Mouse (Mus musculus): ENCODE measurements at regions not wholly inside any gene's neighbourhood (a gene's known extent, or its start where the extent isn't known, plus 50 kb on each side); places are given as distances from the start of the nearest gene placed in this dataset.

GRCm38 (mm10) chr1:194334752-194335719 lies 283.0 kb upstream of the Plxna2 start:
- no peak for DNase-seq (ENCODE audit: low spot score)

DNA sequence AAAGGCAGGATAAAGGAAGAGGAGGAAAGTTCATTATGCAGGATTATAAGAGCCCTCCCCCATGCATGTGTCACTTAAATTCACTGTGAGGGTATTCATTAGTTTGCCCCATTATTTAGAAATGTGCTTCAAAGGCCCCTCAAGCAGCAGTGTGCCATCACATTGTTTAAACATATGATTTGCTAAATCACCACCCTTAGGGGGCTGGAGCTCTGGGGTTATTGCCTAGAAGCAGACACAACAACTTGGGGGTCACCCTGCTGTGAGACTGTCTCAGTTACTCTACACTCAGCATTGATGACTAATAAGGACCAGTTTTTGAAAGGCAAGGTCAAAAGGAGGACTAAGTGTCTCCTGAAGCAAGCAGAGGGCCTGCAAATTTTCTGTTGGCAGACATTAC lies 285.4 kb upstream of the Plxna2 start:
- peak; percentile 31 for DNase-seq (ENCODE audit: low spot score)

GRCm38 (mm10) chr1:194330471-194330870 lies 287.5 kb upstream of the Plxna2 start:
- DNase-seq (ENCODE audit: low spot score), result no peak

DNA sequence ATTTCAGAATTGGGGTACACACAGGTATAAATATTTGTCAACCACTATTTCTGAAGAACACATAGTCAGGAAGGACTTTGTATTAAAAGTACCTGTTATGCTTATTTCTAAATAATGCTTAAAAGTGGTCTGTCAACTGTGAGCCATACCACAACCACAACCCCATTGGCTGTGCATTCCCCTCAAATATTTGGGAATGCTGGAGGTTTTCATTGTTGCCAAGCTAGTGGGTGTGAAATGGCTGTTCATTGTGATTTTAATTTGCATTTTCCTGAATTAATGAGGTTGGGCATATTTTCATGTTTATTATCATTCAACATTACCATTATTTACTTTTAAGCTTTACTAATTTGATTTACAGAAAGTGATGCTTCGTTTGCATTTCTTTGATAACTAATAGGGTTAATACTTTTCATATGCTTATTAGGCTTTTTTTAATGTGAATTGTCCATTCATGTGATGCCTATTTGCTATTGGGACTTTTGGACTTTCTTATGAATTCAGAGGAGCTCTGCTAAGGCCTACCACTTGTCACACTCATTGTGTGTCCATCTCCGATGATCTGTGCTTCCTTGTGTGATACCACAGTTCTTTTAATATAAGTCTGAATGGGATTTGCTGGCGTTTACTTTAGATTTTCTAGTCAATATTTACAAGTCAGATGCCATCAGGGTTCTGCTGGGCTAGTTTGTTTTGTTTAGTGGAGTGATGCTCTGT lies 297.5 kb upstream of the Plxna2 start:
- DNase-seq (ENCODE audit: low spot score), result no peak

DNA sequence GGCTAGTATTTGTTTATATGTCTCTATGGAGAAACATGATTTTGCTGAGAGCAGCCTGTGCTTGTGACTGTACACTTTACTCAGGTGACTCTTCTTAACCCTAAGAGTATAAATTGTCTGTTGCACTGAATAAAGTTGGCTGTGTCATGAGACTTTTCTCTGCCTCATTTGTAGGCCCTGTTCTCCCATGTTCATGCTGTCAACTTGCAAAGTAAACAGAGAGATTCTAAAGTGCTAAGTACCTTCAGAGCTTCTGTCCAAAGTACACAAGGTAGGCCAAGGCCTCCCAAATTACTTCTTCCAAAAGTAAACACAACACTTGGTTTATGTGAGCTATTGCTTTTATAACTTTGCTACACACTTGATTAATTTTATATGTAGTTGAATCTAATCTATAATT lies 299.7 kb upstream of the Plxna2 start:
- DNase-seq (ENCODE audit: low spot score), result no peak

DNA sequence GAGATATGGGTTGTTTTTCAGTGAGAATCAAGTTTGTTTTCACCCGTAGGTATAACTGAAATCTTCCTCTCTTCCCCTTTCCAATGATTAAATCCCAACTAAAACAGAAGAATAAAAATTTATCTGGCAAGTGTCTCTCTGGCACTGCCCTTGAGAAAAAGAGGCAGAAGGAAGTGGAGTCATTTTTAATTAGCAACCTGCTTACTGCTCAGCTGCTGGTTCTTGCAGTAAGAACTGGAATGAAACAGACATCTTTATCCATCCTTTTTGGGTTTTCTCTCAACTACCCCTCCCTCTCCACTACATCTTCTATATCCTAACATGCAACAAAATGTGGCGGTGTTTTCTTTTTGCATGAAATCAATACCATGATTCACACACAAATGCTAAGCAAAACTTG lies 302.4 kb upstream of the Plxna2 start:
- no peak for DNase-seq (ENCODE audit: low spot score)

DNA sequence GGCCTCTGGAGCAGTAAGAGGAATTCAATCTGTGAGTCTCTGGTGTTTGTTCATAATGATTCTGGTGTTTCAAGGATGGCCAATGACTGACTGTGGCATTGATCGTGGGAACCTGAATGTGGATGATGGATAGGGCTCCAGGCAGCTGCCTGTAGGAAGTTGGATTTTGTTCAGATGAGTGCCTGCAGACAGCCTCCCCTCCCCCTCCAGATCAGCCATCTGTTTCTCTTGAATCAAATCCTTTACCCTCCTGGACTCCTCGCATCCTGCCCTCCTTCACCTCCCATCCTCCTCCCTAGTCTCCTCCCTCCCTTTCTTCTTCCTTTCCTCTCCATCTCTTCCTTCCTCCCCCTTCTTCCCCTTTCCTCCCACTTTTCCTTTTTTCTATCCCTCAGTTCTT lies 307.6 kb upstream of the Plxna2 start:
- DNase-seq (ENCODE audit: low spot score), result peak; percentile 65

- no peak for DNase-seq (ENCODE audit: low spot score)
These were observed 309.4 kb upstream of the Plxna2 start for GRCm38 (mm10) chr1:194308648-194309047.

DNA sequence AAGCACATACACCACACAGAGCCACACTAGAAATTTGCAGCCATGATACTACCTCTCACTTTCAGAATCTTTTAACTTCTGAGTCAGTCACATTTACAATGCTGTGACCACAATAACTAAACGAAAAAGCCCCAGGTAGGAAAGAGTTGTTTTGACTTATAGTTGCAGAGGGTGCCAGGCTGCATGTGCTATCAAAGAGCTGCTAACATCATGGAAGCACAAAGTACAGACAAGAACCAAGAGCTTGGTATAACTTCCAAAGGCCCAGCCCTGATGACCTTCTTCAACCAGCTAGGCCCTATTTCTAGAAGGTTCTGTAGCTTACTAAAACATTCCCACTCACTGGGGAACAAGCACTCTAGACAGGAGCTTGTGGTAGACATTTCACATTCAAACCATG lies 314.1 kb upstream of the Plxna2 start:
- no peak for DNase-seq (ENCODE audit: low spot score)

DNA sequence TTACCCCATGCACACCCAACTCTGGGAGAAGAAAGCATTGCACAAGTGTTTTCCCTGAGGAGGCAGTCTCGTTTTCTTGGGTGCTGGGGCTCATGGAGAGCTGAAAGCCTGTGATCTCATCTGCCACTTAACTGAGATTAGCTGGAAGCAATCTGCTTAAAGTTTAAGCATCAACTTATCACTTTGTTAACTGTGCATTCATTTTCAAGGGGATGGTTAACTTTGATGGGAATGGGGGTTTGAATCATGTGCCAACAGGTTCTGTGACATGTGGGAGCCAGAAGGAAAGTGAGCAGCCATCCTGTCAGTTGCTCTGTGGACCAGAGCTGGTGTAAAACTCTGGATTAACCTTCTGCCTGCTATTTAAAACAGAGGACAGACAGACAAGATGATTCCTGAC lies 315.2 kb upstream of the Plxna2 start:
- DNase-seq (ENCODE audit: low spot score), result no peak

DNA sequence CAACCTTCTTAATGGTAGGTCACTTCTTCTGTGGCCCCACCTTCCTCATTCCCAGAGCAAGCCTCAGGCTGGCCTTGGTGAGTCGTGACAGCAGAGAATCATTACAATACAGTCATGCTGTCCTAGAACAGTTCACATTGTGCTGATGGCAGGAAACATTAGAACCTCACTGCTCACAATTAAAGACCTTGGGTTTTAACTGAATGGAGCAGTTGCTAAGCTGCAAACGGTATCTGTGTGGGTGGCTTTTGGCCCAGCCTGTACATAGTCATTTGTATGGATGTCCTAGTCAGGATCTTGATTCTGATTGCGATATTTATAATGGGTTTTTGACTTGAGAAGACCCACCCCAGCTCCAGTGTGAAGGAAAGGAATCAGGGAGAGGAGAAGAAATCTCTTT lies 336.1 kb upstream of the Plxna2 start:
- no peak for DNase-seq (ENCODE audit: low spot score)

GRCm38 (mm10) chr1:194268028-194268427 lies 350.0 kb upstream of the Plxna2 start:
- no peak for DNase-seq (ENCODE audit: low spot score)

- peak; percentile 6 for DNase-seq (ENCODE audit: low spot score)
These were observed 355.6 kb upstream of the Plxna2 start for GRCm38 (mm10) chr1:194262374-194262773.

GRCm38 (mm10) chr1:194259957-194260356 lies 358.1 kb upstream of the Plxna2 start:
- DNase-seq (ENCODE audit: low spot score), result no peak

DNA sequence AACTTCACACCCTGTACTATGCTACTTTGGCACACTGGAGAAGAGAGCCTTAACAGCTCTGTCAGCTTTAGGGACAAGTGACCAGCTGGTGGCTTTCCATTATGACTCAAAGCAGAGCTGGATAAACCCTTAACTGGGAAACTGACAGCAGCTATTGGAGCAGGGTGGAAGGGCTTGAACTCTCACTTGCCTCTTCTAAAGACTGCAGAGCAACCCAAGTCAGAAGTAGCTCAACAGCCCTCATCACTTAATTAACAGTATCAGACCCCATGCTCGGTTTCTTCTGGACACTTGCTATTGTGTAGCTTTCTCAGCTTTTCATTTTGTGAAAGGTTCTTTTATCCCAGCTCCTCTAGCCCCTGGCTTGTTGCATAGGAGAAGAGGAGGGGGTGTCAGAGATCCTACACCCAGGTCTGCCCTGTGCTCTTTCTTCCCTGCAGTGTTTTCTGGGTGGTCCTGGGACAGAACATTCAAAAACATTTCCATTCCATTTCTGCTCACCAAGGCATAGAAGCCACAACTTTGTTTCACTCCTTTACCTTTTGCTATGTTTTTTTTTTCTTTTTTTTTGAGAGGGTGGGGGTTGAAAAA lies 373.1 kb upstream of the Plxna2 start:
- peak; percentile 50 for DNase-seq (ENCODE audit: low spot score)

- no peak for DNase-seq (ENCODE audit: low spot score)
These were observed 376.9 kb upstream of the Plxna2 start for GRCm38 (mm10) chr1:194241111-194241510.

GRCm38 (mm10) chr1:194231206-194231605 lies 386.8 kb upstream of the Plxna2 start:
- DNase-seq (ENCODE audit: low spot score), result no peak

GRCm38 (mm10) chr1:194226550-194227160 lies 391.4 kb upstream of the Plxna2 start:
- peak; percentile 53 for DNase-seq (ENCODE audit: low spot score)

DNA sequence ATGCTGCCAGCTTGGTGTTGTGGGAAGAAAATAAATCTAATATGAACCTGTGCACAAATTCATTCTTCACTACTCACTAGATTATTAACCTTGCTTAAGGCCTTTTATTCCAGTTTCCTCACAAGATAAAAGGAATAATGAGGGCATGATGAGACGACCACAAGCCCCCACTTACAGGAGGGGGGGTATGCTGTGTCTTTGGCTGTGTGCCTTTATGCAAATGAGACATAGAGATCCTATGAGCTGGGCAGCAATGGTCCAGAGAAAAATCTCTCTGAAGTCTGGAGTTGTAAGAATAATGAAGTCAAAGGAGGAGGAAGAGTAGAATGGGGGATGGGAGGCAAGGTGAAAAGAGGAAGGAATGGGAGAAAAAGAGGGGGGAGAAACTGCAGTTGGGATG lies 392.2 kb upstream of the Plxna2 start:
- no peak for DNase-seq (ENCODE audit: low spot score)

- peak; percentile 21 for DNase-seq (ENCODE audit: low spot score)
These were observed 394.0 kb upstream of the Plxna2 start for GRCm38 (mm10) chr1:194224046-194224445.

DNA sequence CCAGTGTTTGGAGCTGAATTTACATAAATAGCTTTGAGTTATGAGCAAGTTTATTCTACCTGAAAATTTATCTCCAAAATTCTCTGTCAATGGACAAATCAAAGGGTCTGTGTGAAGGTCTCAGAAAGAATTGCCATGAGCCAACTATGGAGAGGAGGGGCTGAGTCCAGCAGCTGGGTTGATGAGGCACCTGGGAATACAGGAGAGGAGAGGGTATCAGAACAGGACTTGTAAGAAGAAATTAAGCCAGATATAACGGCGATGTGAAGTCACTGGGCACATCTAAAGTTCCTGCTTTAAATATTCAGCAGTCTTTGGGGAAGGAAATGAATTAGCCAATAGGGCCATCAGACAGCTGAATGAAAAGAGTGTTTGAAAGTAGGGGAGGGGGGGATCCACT lies 394.4 kb upstream of the Plxna2 start:
- DNase-seq (ENCODE audit: low spot score), result peak; percentile 17

GRCm38 (mm10) chr1:194223015-194223414 lies 395.0 kb upstream of the Plxna2 start:
- DNase-seq (ENCODE audit: low spot score), result peak; percentile 90
